Mouse (Mus musculus): ENCODE measurements around the gene Olfr1215.
"Not testable (repeated sequence)": the region's sequence is repeated elsewhere in the genome, so short reads cannot be mapped to it uniquely, and the experiment has no call there.

GRCm38 (mm10) chr2:89021436-89021835, 14.7 kb upstream of the Olfr1215 start:
- not testable (repeated sequence) for TF ChIP-seq POLR2A (IDR thresholded peaks at IDR 0.05; ENCODE audit: low read depth, low read length); CTCF (IDR thresholded peaks at IDR 0.05; ENCODE audit: extremely low read depth, insufficient read depth, insufficient read length, insufficient replicate concordance)
